12 mouse cellular contexts compared by ENCODE assay signal in genomic region chr9:57950519-57950918, GRCm38 (mm10). TPM values are rescaled to one million over a fixed set of nuclear protein-coding genes. Genes with fewer than 3 reads are reported as not detected.
DNase-seq lines count a peak whose midpoint lies in the region; ATAC-seq and TF ChIP-seq lines count a peak whose summit lies in the region.
"Had no signal": no experiment of that assay in that cellular context is flagged by ENCODE, and none has a peak within 500 bp of the region (broad histone marks: within the 10 kb centered on the region; RNA-seq: fewer than 3 reads in every experiment).

No protein-coding gene starts in this region.

- H3K4me2 ChIP-seq in hindbrain, postnatal 0 days (ENCODE audit: low read depth, low read length): peak overlapping the region; percentile 27; the same call in 1 of the 2 replicates
- H3K4me2 ChIP-seq: heart, embryonic 11.5 days; liver, embryonic 11.5 days had no signal

- TF ChIP-seq CTCF in hindbrain, postnatal 0 days (IDR thresholded peaks at IDR 0.05; ENCODE audit: low read depth): no peak

- no peak overlapping the region for H3K4me3 ChIP-seq in hindbrain, postnatal 0 days (ENCODE audit: low read length)

- peaks cover 3% of the 10 kb centered on the region; the same call in 1 of the 2 replicates for H3K36me3 ChIP-seq in hindbrain, postnatal 0 days (ENCODE audit: insufficient read depth, low read length)

- ATAC-seq in cerebellum, adult (ENCODE audit: insufficient number of reproducible peaks, low FRiP score, low TSS enrichment): no peak
- ATAC-seq in hindbrain, postnatal 0 days: peak; percentile 58
- ATAC-seq: CD4-positive, CD25-positive, alpha-beta regulatory T cell, adult 4 months had no signal

- DNase-seq in cerebellum, adult 9-11 months: peak; percentile 60
- peak; percentile 80 for DNase-seq in layer of hippocampus, adult 11-12 months (ENCODE audit: low spot score)
- DNase-seq in layer of hippocampus, adult 9-10 months (ENCODE audit: low spot score): no peak
- DNase-seq in Muller cell, postnatal 12 days (ENCODE audit: inconsistent ontology term): peak; percentile 42
- no peak for DNase-seq in hindbrain, postnatal 0 days (ENCODE audit: low spot score)
- no peak for DNase-seq in spleen, adult 18-20 months
- no peak for DNase-seq in ovary, postnatal 10 days (ENCODE audit: low spot score)
- DNase-seq: right cerebral cortex, postnatal 25 days had no signal

- H3K27me3 ChIP-seq in hindbrain, postnatal 0 days (ENCODE audit: insufficient read depth, low read length): no peaks in the 10 kb centered on the region

- H3K4me1 ChIP-seq in hindbrain, postnatal 0 days (ENCODE audit: insufficient read depth, low read length): peaks cover 41% of the 10 kb centered on the region

- 0 out of 2 replicates have a peak overlapping the region, but pooled peaks have one; percentile 26 for H3K27ac ChIP-seq in hindbrain, postnatal 0 days

- no peaks in the 10 kb centered on the region for H3K9me3 ChIP-seq in hindbrain, postnatal 0 days (ENCODE audit: low read length)

- 31% methylated on average over 9 of the region's 9 CpGs for WGBS in hindbrain, postnatal 0 days

- peak overlapping the region; percentile 28; the same call in 1 of the 2 replicates for H3K9ac ChIP-seq in hindbrain, postnatal 0 days (replicated peaks; ENCODE audit: low read length)

RNA-seq across cellular contexts. Expression of gene Sema7a, which starts 10.6 kb away (rescaled TPM):
- total RNA-seq in hindbrain, postnatal 0 days (2014; rRNA removed): 60.2 and 62.8 TPM in 2 replicates
- 4.0 and 4.9 TPM in 2 replicates for polyA plus RNA-seq in hindbrain, postnatal 0 days (2015; fragmentation: Nextera tagmentation; extraction: Ambion mirVana)
- polyA plus RNA-seq: CD4-positive, CD25-positive, alpha-beta regulatory T cell, adult 4 months had no signal

RNA-seq across cellular contexts. Expression of gene Ubl7, which starts 39.7 kb away (rescaled TPM):
- total RNA-seq in hindbrain, postnatal 0 days (2014; rRNA removed): 96.6 and 116 TPM in 2 replicates
- polyA plus RNA-seq in hindbrain, postnatal 0 days (2015; fragmentation: Nextera tagmentation; extraction: Ambion mirVana): 151 and 152 TPM in 2 replicates

RNA-seq across cellular contexts. Expression of gene Cyp11a1, which starts 55.7 kb away (rescaled TPM):
- 4.1 and 4.3 TPM in 2 replicates for total RNA-seq in hindbrain, postnatal 0 days (2014; rRNA removed)
- polyA plus RNA-seq in hindbrain, postnatal 0 days (2015; fragmentation: Nextera tagmentation; extraction: Ambion mirVana): 1.2 and 1.8 TPM in 2 replicates
- polyA plus RNA-seq: CD4-positive, CD25-positive, alpha-beta regulatory T cell, adult 4 months; heart, embryonic 11.5 days; liver, embryonic 11.5 days had no signal

Comparison
In these comparisons a context has a peak if more than half of its experiments do, and no peak if none do; other contexts are left out.
1. DNase-seq: peak in cerebellum, adult 9-11 months (single experiment), layer of hippocampus, adult 11-12 months (single experiment) and Muller cell, postnatal 12 days (single experiment); none in layer of hippocampus, adult 9-10 months (single experiment), hindbrain, postnatal 0 days (single experiment), spleen, adult 18-20 months (0 of 2) and ovary, postnatal 10 days (single experiment).